ENCODE assay signal across 14 mouse cellular contexts in the genomic region with DNA sequence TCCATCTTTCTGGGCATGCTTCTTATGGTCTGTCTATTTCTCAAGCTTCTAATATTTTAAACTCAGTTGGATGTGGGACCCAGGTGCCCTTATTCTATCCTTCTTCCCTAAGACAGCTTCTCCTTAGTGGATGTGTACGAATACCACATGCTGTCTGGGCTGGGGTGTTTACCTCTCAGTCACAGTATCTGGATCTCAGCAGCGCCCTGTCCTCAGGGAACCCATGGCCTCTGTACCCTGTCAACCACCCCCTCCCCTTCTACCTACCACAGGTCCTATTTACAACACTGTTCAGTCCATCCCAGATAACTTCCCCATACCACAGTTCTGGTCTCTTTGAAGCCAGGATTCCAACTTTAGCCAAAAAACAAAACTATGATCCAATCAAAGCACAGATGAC. TPM values are rescaled to one million over a fixed set of nuclear protein-coding genes. Genes with fewer than 3 reads are reported as not detected.
DNase-seq lines count a peak whose midpoint lies in the region; ATAC-seq and TF ChIP-seq lines count a peak whose summit lies in the region.
"Had no signal": no experiment of that assay in that cellular context is flagged by ENCODE, and none has a peak within 500 bp of the region (broad histone marks: within the 10 kb centered on the region; RNA-seq: fewer than 3 reads in every experiment).

No protein-coding gene starts in this region.

- TF ChIP-seq CTCF in lung, postnatal 0 days (IDR thresholded peaks at IDR 0.05), result no peak
- TF ChIP-seq CTCF in intestine, postnatal 0 days (IDR thresholded peaks at IDR 0.05; ENCODE audit: low read depth), result no peak

- no peaks in the 10 kb centered on the region; the same call in 1 of the 2 replicates for H3K4me1 ChIP-seq in embryonic facial prominence, embryonic 11.5 days (ENCODE audit: control insufficient read depth, insufficient read depth, low read length)
- H3K4me1 ChIP-seq in embryonic facial prominence, embryonic 10.5 days, result peaks cover 74% of the 10 kb centered on the region
- peaks cover 71% of the 10 kb centered on the region for H3K4me1 ChIP-seq in heart, embryonic 16.5 days (ENCODE audit: control insufficient read depth, insufficient read depth, low read length)
- peaks cover 53% of the 10 kb centered on the region for H3K4me1 ChIP-seq in heart, embryonic 11.5 days (ENCODE audit: control insufficient read depth, insufficient read depth, low read length)
- H3K4me1 ChIP-seq in lung, postnatal 0 days (ENCODE audit: insufficient read depth, low read depth, low read length), result peaks cover 24% of the 10 kb centered on the region; the same call in 1 of the 2 replicates
- no peaks in the 10 kb centered on the region for H3K4me1 ChIP-seq in intestine, postnatal 0 days (replicated peaks; ENCODE audit: control insufficient read depth, insufficient read depth, low read length)

- H3K9ac ChIP-seq in embryonic facial prominence, embryonic 11.5 days (replicated peaks; ENCODE audit: low read length), result no peak overlapping the region
- no peak overlapping the region for H3K9ac ChIP-seq in heart, embryonic 16.5 days (ENCODE audit: low read length)
- H3K9ac ChIP-seq in heart, embryonic 11.5 days (ENCODE audit: low read depth, low read length), result no peak overlapping the region
- H3K9ac ChIP-seq in lung, postnatal 0 days (replicated peaks; ENCODE audit: low read depth), result no peak overlapping the region
- H3K9ac ChIP-seq in intestine, postnatal 0 days (ENCODE audit: low read depth, low read length), result no peak overlapping the region
- H3K9ac ChIP-seq: liver, embryonic 13.5 days; neural tube, embryonic 12.5 days had no signal

- TF ChIP-seq EP300 in lung, postnatal 0 days (IDR thresholded peaks at IDR 0.05), result no peak

- H3K36me3 ChIP-seq in embryonic facial prominence, embryonic 11.5 days (replicated peaks; ENCODE audit: control insufficient read depth, insufficient read depth, low read depth, low read length), result no peaks in the 10 kb centered on the region
- peaks cover 53% of the 10 kb centered on the region for H3K36me3 ChIP-seq in embryonic facial prominence, embryonic 10.5 days (replicated peaks)
- no peaks in the 10 kb centered on the region for H3K36me3 ChIP-seq in heart, embryonic 16.5 days (ENCODE audit: control insufficient read depth, insufficient read depth)
- no peaks in the 10 kb centered on the region for H3K36me3 ChIP-seq in heart, embryonic 11.5 days (ENCODE audit: control insufficient read depth, insufficient read depth, low read length)
- H3K36me3 ChIP-seq in lung, postnatal 0 days (ENCODE audit: insufficient read depth, low read length), result no peaks in the 10 kb centered on the region
- no peaks in the 10 kb centered on the region; the same call in 1 of the 2 replicates for H3K36me3 ChIP-seq in intestine, postnatal 0 days (ENCODE audit: control insufficient read depth, insufficient read depth)
- H3K36me3 ChIP-seq: hindbrain, embryonic 15.5 days had no signal

- ATAC-seq in embryonic facial prominence, embryonic 11.5 days (replicated peaks; ENCODE audit: insufficient number of reproducible peaks, low FRiP score, low TSS enrichment, low read depth), result 0 out of 2 replicates have a peak, but pooled peaks have one; percentile 42
- no peak for ATAC-seq in heart, embryonic 16.5 days (replicated peaks; ENCODE audit: extremely low read depth, insufficient read depth, low FRiP score)
- no peak for ATAC-seq in heart, embryonic 11.5 days (replicated peaks; ENCODE audit: insufficient number of reproducible peaks, low FRiP score, low TSS enrichment)
- ATAC-seq in lung, postnatal 0 days, result no peak
- ATAC-seq in intestine, postnatal 0 days, result no peak
- ATAC-seq: midbrain, embryonic 16.5 days had no signal

- H3K4me2 ChIP-seq in embryonic facial prominence, embryonic 11.5 days (ENCODE audit: low read depth, low read length), result no peak overlapping the region
- H3K4me2 ChIP-seq in heart, embryonic 16.5 days (ENCODE audit: low read depth, low read length), result no peak overlapping the region
- no peak overlapping the region for H3K4me2 ChIP-seq in heart, embryonic 11.5 days
- H3K4me2 ChIP-seq in lung, postnatal 0 days (replicated peaks; ENCODE audit: low read depth, low read length), result no peak overlapping the region
- no peak overlapping the region for H3K4me2 ChIP-seq in intestine, postnatal 0 days (replicated peaks; ENCODE audit: low read depth)
- H3K4me2 ChIP-seq: hindbrain, embryonic 15.5 days; liver, embryonic 13.5 days; neural tube, embryonic 12.5 days had no signal

- WGBS in embryonic facial prominence, embryonic 11.5 days, result 51% methylated on average over 2 of the region's 2 CpGs
- 70% methylated on average over 2 of the region's 2 CpGs for WGBS in embryonic facial prominence, embryonic 10.5 days
- WGBS in heart, embryonic 16.5 days, result 55% methylated on average over 2 of the region's 2 CpGs
- WGBS in heart, embryonic 11.5 days (ENCODE audit: insufficient replicate concordance), result 38% methylated on average over 2 of the region's 2 CpGs
- WGBS in lung, postnatal 0 days, result 43% methylated on average over 2 of the region's 2 CpGs
- WGBS in intestine, postnatal 0 days, result 43% methylated on average over 2 of the region's 2 CpGs

- no peak for DNase-seq in embryonic facial prominence, embryonic 11.5 days (ENCODE audit: low spot score)
- DNase-seq in embryonic facial prominence, embryonic 10.5 days (ENCODE audit: low spot score), result no peak
- DNase-seq in lung, postnatal 0 days (ENCODE audit: low spot score), result no peak
- no peak for DNase-seq in lung, postnatal 36 days
- no peak for DNase-seq in layer of hippocampus, adult 8-10 months (ENCODE audit: low spot score in 2 of 2)
- DNase-seq: cerebellum, adult 9-10 months; liver, embryonic 13.5 days; right cerebral cortex, postnatal 4 days had no signal

- no peaks in the 10 kb centered on the region for H3K27me3 ChIP-seq in embryonic facial prominence, embryonic 11.5 days (ENCODE audit: control insufficient read depth, insufficient read depth, low read length)
- H3K27me3 ChIP-seq in embryonic facial prominence, embryonic 10.5 days (replicated peaks; ENCODE audit: low read depth, poor library complexity, severe bottlenecking), result no peaks in the 10 kb centered on the region
- H3K27me3 ChIP-seq in heart, embryonic 16.5 days (ENCODE audit: control insufficient read depth, insufficient read depth, low read length), result no peaks in the 10 kb centered on the region
- H3K27me3 ChIP-seq in heart, embryonic 11.5 days (ENCODE audit: control insufficient read depth, insufficient read depth, low read length), result no peaks in the 10 kb centered on the region
- H3K27me3 ChIP-seq in lung, postnatal 0 days (replicated peaks; ENCODE audit: insufficient read depth, low read length), result no peaks in the 10 kb centered on the region
- no peaks in the 10 kb centered on the region for H3K27me3 ChIP-seq in intestine, postnatal 0 days (replicated peaks; ENCODE audit: control insufficient read depth, insufficient read depth, low read length)
- H3K27me3 ChIP-seq: hindbrain, embryonic 15.5 days; liver, embryonic 13.5 days; neural tube, embryonic 12.5 days had no signal

- H3K27ac ChIP-seq in embryonic facial prominence, embryonic 11.5 days (replicated peaks; ENCODE audit: low read depth, low read length), result no peak overlapping the region
- no peak overlapping the region for H3K27ac ChIP-seq in embryonic facial prominence, embryonic 10.5 days (replicated peaks)
- H3K27ac ChIP-seq in heart, embryonic 16.5 days (ENCODE audit: low read length), result peak overlapping the region; percentile 30
- H3K27ac ChIP-seq in heart, embryonic 11.5 days (ENCODE audit: low read depth, low read length), result no peak overlapping the region
- peak overlapping the region; percentile 28; the same call in 1 of the 2 replicates for H3K27ac ChIP-seq in lung, postnatal 0 days (ENCODE audit: low read length)
- H3K27ac ChIP-seq in intestine, postnatal 0 days (ENCODE audit: low read depth, low read length), result no peak overlapping the region
- H3K27ac ChIP-seq: hindbrain, embryonic 15.5 days; neural tube, embryonic 12.5 days had no signal

- H3K9me3 ChIP-seq in embryonic facial prominence, embryonic 11.5 days (replicated peaks; ENCODE audit: control insufficient read depth, low read length), result no peaks in the 10 kb centered on the region
- H3K9me3 ChIP-seq in embryonic facial prominence, embryonic 10.5 days, result no peaks in the 10 kb centered on the region
- no peaks in the 10 kb centered on the region for H3K9me3 ChIP-seq in heart, embryonic 16.5 days (replicated peaks; ENCODE audit: control insufficient read depth, low read length)
- no peaks in the 10 kb centered on the region for H3K9me3 ChIP-seq in heart, embryonic 11.5 days (replicated peaks; ENCODE audit: control insufficient read depth, low read length)
- H3K9me3 ChIP-seq in lung, postnatal 0 days (ENCODE audit: low read length), result no peaks in the 10 kb centered on the region
- H3K9me3 ChIP-seq in intestine, postnatal 0 days (ENCODE audit: control insufficient read depth), result no peaks in the 10 kb centered on the region
- H3K9me3 ChIP-seq: hindbrain, embryonic 15.5 days; liver, embryonic 13.5 days; neural tube, embryonic 12.5 days had no signal

- H3K4me3 ChIP-seq in embryonic facial prominence, embryonic 11.5 days (ENCODE audit: low read depth, low read length), result no peak overlapping the region
- H3K4me3 ChIP-seq in embryonic facial prominence, embryonic 10.5 days, result no peak overlapping the region
- no peak overlapping the region for H3K4me3 ChIP-seq in heart, embryonic 16.5 days (ENCODE audit: low read length)
- no peak overlapping the region for H3K4me3 ChIP-seq in heart, embryonic 11.5 days (ENCODE audit: low read depth, low read length)
- H3K4me3 ChIP-seq in lung, postnatal 0 days (ENCODE audit: low read depth, low read length), result no peak overlapping the region
- no peak overlapping the region for H3K4me3 ChIP-seq in intestine, postnatal 0 days (ENCODE audit: low read depth, low read length)
- H3K4me3 ChIP-seq: hindbrain, embryonic 15.5 days; liver, embryonic 13.5 days; neural tube, embryonic 12.5 days had no signal

RNA-seq across cellular contexts. Expression of gene Anp32a, which starts 9.6 kb away (rescaled TPM):
- 221 and 228 TPM in 2 replicates for polyA plus RNA-seq in embryonic facial prominence, embryonic 11.5 days (2014; fragmentation: Nextera tagmentation; extraction: Ambion mirVana)
- polyA plus RNA-seq in embryonic facial prominence, embryonic 10.5 days (2016; fragmentation: Nextera tagmentation; extraction: Ambion mirVana), result 208 and 232 TPM in 2 replicates
- 141 and 176 TPM in 2 replicates for polyA plus RNA-seq in heart, embryonic 16.5 days (2015; fragmentation: Nextera tagmentation; extraction: Ambion mirVana)
- polyA plus RNA-seq in heart, embryonic 11.5 days (2014; fragmentation: Nextera tagmentation; extraction: Ambion mirVana), result 108 and 120 TPM in 2 replicates
- 101 and 141 TPM in 2 replicates for polyA plus RNA-seq in lung, postnatal 0 days (2015; fragmentation: Nextera tagmentation; extraction: Ambion mirVana)
- 53.6 and 57.4 TPM in 2 replicates for polyA plus RNA-seq in intestine, postnatal 0 days (2015; fragmentation: Nextera tagmentation; extraction: Ambion mirVana)
- 100 to 1,000 TPM; 303 to 406 (median 351) TPM for total RNA-seq in layer of hippocampus, adult 8-10 months (2022)

Comparison
In these comparisons a context has a peak if more than half of its experiments do, and no peak if none do; other contexts are left out.
1. H3K27ac ChIP-seq: peak in heart, embryonic 16.5 days (single experiment) and lung, postnatal 0 days (single experiment); none in embryonic facial prominence, embryonic 11.5 days (single experiment), embryonic facial prominence, embryonic 10.5 days (single experiment), heart, embryonic 11.5 days (single experiment) and intestine, postnatal 0 days (single experiment).